ENCODE assay signal across 19 mouse cellular contexts in the genomic region with DNA sequence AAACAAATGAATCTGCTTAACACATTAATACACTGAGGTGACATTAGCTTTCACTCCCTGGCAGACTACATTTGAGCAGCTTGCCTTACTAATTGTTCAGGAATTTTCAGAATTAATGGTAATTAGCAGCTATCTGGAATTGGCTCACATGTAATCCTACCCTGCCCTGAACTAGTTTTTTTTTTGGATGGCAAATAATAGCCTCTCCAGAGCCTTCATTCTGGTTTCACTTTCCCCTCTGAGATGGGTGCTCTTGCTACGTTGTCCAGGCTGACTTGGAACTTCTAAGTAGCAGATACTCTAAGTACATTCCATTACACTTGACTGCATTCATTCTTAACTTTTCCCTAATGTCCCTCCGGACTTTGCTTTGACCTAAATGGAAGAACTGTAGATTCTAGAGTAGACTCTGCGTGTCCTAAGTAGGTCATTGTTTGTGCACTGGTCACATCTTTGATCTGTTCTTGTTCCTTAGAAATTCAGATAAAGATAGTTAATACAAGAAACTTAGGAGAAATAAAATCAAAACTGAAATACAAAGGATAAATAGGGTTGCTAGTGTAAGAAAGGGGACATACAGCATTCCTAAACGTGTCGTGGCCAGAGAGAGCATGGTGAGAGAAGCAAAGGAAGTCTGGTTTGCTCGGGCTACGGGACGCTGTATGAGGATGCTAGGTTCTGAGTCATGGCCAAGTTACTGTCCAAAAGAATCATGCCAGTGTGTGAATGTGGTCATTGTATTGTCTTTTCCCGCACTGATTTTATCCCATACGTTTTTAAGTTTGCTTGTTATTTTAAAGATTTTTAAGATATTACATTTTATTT. TPM values are rescaled to one million over a fixed set of nuclear protein-coding genes. Genes with fewer than 3 reads are reported as not detected.
DNase-seq lines count a peak whose midpoint lies in the region; ATAC-seq and TF ChIP-seq lines count a peak whose summit lies in the region.
"Had no signal": no experiment of that assay in that cellular context is flagged by ENCODE, and none has a peak within 500 bp of the region (broad histone marks: within the 10 kb centered on the region; RNA-seq: fewer than 3 reads in every experiment).

No protein-coding gene starts in this region.

- H3K4me3 ChIP-seq in heart, postnatal 0 days (ENCODE audit: low read depth, low read length), result no peak overlapping the region
- H3K4me3 ChIP-seq: embryonic facial prominence, embryonic 13.5 days; limb, embryonic 12.5 days; midbrain, embryonic 15.5 days; stomach, embryonic 15.5 days had no signal

- ATAC-seq in heart, postnatal 0 days (ENCODE audit: insufficient read depth, low read depth), result no peak
- ATAC-seq: midbrain, embryonic 15.5 days had no signal

- H3K27ac ChIP-seq in heart, postnatal 0 days (ENCODE audit: low read depth), result peak overlapping the region; percentile 15; the same call in 1 of the 2 replicates
- H3K27ac ChIP-seq: embryonic facial prominence, embryonic 13.5 days; limb, embryonic 12.5 days; midbrain, embryonic 15.5 days; stomach, embryonic 15.5 days had no signal

- TF ChIP-seq CTCF in heart, postnatal 0 days (IDR thresholded peaks at IDR 0.05; ENCODE audit: low read depth), result no peak

- intact Hi-C loops in heart, postnatal 36 days (cut with DNase I), result no loop called here

- no peaks in the 10 kb centered on the region for H3K27me3 ChIP-seq in heart, postnatal 0 days (ENCODE audit: control insufficient read depth, insufficient read depth, low read length)
- H3K27me3 ChIP-seq: embryonic facial prominence, embryonic 13.5 days; limb, embryonic 12.5 days; midbrain, embryonic 15.5 days; stomach, embryonic 15.5 days had no signal

- H3K4me2 ChIP-seq in heart, postnatal 0 days (ENCODE audit: low read depth, low read length), result peak overlapping the region; percentile 24
- H3K4me2 ChIP-seq: embryonic facial prominence, embryonic 13.5 days; limb, embryonic 12.5 days; lung, embryonic 14.5 days; midbrain, embryonic 15.5 days; stomach, embryonic 15.5 days had no signal

- DNase-seq in cerebellum, adult 8-10 months, result peak; percentile 11
- no peak for DNase-seq in cerebellum, adult 11 months
- no peak for DNase-seq in heart, postnatal 0 days (ENCODE audit: low spot score)
- DNase-seq in heart, postnatal 36 days, result no peak
- peak; percentile 22 for DNase-seq in lung, postnatal 25 days (ENCODE audit: low spot score)
- DNase-seq in lung, postnatal 10 days, result no peak
- peak; percentile 7 for DNase-seq in skeletal muscle tissue, adult 2 months (ENCODE audit: low read depth, low spot score)
- no peak for DNase-seq in spleen, postnatal 14 days (ENCODE audit: low spot score in 2 of 2)
- DNase-seq: adrenal gland, adult 2 months; cerebellum, adult 11-12 months; lung, embryonic 14.5 days; right cerebral cortex, postnatal 14 days; thymus, postnatal 25 days had no signal

- no peak for TF ChIP-seq EP300 in heart, postnatal 0 days (IDR thresholded peaks at IDR 0.05; ENCODE audit: low read depth)

- H3K4me1 ChIP-seq in heart, postnatal 0 days (ENCODE audit: control insufficient read depth, insufficient read depth), result peaks cover 6% of the 10 kb centered on the region; the same call in 1 of the 2 replicates
- H3K4me1 ChIP-seq: embryonic facial prominence, embryonic 13.5 days; limb, embryonic 12.5 days; stomach, embryonic 15.5 days had no signal

- no peaks in the 10 kb centered on the region for H3K9me3 ChIP-seq in heart, postnatal 0 days (replicated peaks; ENCODE audit: control insufficient read depth, low read length)
- H3K9me3 ChIP-seq: embryonic facial prominence, embryonic 13.5 days; limb, embryonic 12.5 days; midbrain, embryonic 15.5 days; stomach, embryonic 15.5 days had no signal

- H3K36me3 ChIP-seq in heart, postnatal 0 days (replicated peaks; ENCODE audit: control insufficient read depth, insufficient read depth, low read length), result no peaks in the 10 kb centered on the region; the same call in 1 of the 2 replicates
- H3K36me3 ChIP-seq: midbrain, embryonic 15.5 days; stomach, embryonic 15.5 days had no signal

- H3K9ac ChIP-seq in heart, postnatal 0 days (replicated peaks; ENCODE audit: low read depth, low read length), result no peak overlapping the region
- H3K9ac ChIP-seq: embryonic facial prominence, embryonic 13.5 days; limb, embryonic 12.5 days; lung, embryonic 14.5 days; midbrain, embryonic 15.5 days; stomach, embryonic 15.5 days had no signal

- WGBS in heart, postnatal 0 days, result 61% methylated on average over 10 of the region's 10 CpGs

RNA-seq across cellular contexts. Expression of gene Omg, which starts 8.7 kb away (rescaled TPM):
- total RNA-seq in heart, postnatal 0 days (2014; rRNA removed; ENCODE audit: low replicate concordance), result not detected in 2 replicates
- polyA plus RNA-seq in heart, postnatal 0 days (2015; fragmentation: Nextera tagmentation; extraction: Ambion mirVana), result 0.07 TPM in 1 of 2 replicates, not detected in the other
- total RNA-seq in heart, postnatal 36 days (2021), result not detected
- total RNA-seq: MEL had no signal

RNA-seq across cellular contexts. Expression of gene Evi2b, which starts 28.4 kb away (rescaled TPM):
- 0.62 and 0.84 TPM in 2 replicates for total RNA-seq in heart, postnatal 0 days (2014; rRNA removed; ENCODE audit: low replicate concordance)
- polyA plus RNA-seq in heart, postnatal 0 days (2015; fragmentation: Nextera tagmentation; extraction: Ambion mirVana), result 0.36 and 0.54 TPM in 2 replicates
- total RNA-seq in heart, postnatal 36 days (2021), result 1 to 10 TPM in 1 of 2 experiments, under 1 TPM in 1; 0.86 to 2.4 TPM
- polyA plus RNA-seq: midbrain, embryonic 15.5 days; neural tube, embryonic 14.5 days had no signal

RNA-seq across cellular contexts. Expression of gene Evi2, which starts 35.2 kb away (rescaled TPM):
- total RNA-seq in heart, postnatal 0 days (2014; rRNA removed; ENCODE audit: low replicate concordance), result not detected in 2 replicates
- 0.14 and 0.19 TPM in 2 replicates for polyA plus RNA-seq in heart, postnatal 0 days (2015; fragmentation: Nextera tagmentation; extraction: Ambion mirVana)
- total RNA-seq in heart, postnatal 36 days (2021), result under 1 TPM; 0.11 TPM

RNA-seq across cellular contexts. Expression of gene Evi2a, which starts 35.2 kb away (rescaled TPM):
- 2.0 and 2.1 TPM in 2 replicates for total RNA-seq in heart, postnatal 0 days (2014; rRNA removed; ENCODE audit: low replicate concordance)
- 2.5 TPM in 2 replicates for polyA plus RNA-seq in heart, postnatal 0 days (2015; fragmentation: Nextera tagmentation; extraction: Ambion mirVana)
- total RNA-seq in heart, postnatal 36 days (2021), result 1 to 10 TPM; 3.1 to 3.7 TPM

Comparison
In these comparisons a context has a peak if more than half of its experiments do, and no peak if none do; other contexts are left out.
1. DNase-seq: peak in cerebellum, adult 8-10 months (single experiment), lung, postnatal 25 days (single experiment) and skeletal muscle tissue, adult 2 months (single experiment); none in cerebellum, adult 11 months (single experiment), heart, postnatal 0 days (single experiment), heart, postnatal 36 days (0 of 2), lung, postnatal 10 days (single experiment) and spleen, postnatal 14 days (0 of 2).